Mouse (Mus musculus) bone marrow macrophage, adult 2 months (primary cell): Measurements from ENCODE around the gene Plxdc1.

Experiments
- CTCF ChIP-seq: IDR thresholded peaks from 2 replicates; pipeline ENCODE4 v1.5.1; 2012; ENCODE audit warnings: low read depth, mild to moderate bottlenecking, low read length, moderate library complexity
- POLR2A ChIP-seq: IDR thresholded peaks from 2 replicates; pipeline ENCODE4 v1.6.1; 2012; ENCODE audit warnings: mild to moderate bottlenecking, low read depth, low read length, borderline replicate concordance

DNA sequence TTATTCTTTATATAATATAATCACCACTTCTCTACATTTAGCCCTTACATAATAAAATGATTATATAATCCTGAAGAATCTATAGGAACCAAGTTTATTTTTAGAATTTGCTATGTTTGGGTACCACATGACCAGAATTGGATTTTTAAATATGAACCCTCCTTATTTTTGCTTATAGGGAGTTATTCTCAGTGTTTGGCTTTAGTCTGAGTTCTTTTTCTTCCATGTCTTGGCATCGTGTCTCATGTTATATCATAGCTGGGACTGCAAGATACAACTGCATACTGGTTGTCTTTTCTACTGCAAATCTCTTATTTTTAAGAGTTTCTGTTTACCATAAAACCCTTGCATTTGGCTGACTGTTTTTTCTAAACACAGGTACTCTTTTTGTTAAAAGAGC, 111.8 kb downstream of the Plxdc1 start:
- no peak for TF ChIP-seq POLR2A
- no peak for TF ChIP-seq CTCF
